Mouse (Mus musculus) limb, embryonic 15.5 days (tissue): ENCODE results near the gene Acot1. TPM values are rescaled to one million over a fixed set of nuclear protein-coding genes. Genes with fewer than 3 reads are reported as not detected.
"Not testable (repeated sequence)": the region's sequence is repeated elsewhere in the genome, so short reads cannot be mapped to it uniquely, and the experiment has no call there.

Source experiments
- ATAC-seq: fragments of 200-750 bp; cut with Nextera tagmentation; 2 replicates; pipeline ENCODE4 v1.8.0; 2017; ENCODE audit warnings: low read depth, moderate TSS enrichment; ENCODE audit not compliant: insufficient number of reproducible peaks, low FRiP score, low TSS enrichment
- H3K27ac ChIP-seq: fragments of 300-500 bp; sonication (generic); 2 replicates; pipeline ENCODE4 v1.5.1; 2015; ENCODE audit warnings: moderate library complexity, mild to moderate bottlenecking, inconsistent platforms
- H3K27me3 ChIP-seq: fragments of 300-500 bp; sonication (generic); 2 replicates; pipeline ENCODE4 v1.6.1; 2015; ENCODE audit warnings: inconsistent platforms
- H3K36me3 ChIP-seq: fragments of 300-500 bp; sonication (generic); 2 replicates; pipeline ENCODE4 v1.6.1; 2015; ENCODE audit warnings: inconsistent platforms
- H3K4me1 ChIP-seq: fragments of 300-500 bp; sonication (generic); 2 replicates; pipeline ENCODE4 v1.6.1; 2015; ENCODE audit warnings: inconsistent platforms
- H3K4me2 ChIP-seq: fragments of 300-500 bp; sonication (generic); 2 replicates; pipeline ENCODE4 v1.6.1; 2015; ENCODE audit warnings: mild to moderate bottlenecking, inconsistent platforms
- H3K4me3 ChIP-seq: fragments of 300-500 bp; sonication (generic); 2 replicates; pipeline ENCODE4 v1.5.1; 2015; ENCODE audit warnings: mild to moderate bottlenecking, inconsistent platforms
- H3K9ac ChIP-seq: fragments of 300-500 bp; sonication (generic); 2 replicates; pipeline ENCODE4 v1.6.1; 2015; ENCODE audit warnings: inconsistent platforms
- H3K9me3 ChIP-seq: fragments of 300-500 bp; sonication (generic); 2 replicates; pipeline ENCODE4 v1.6.1; 2016; ENCODE audit warnings: inconsistent platforms
- WGBS: fragments of 180-500 bp; shearing (Covaris S2); methylation state at CpG from one replicate; pipeline ENCODE4 v1.1.7; 2015; 5-methylcytosine and 5-hydroxymethylcytosine counted together
- polyA plus RNA-seq: library from polyadenylated mRNA; unstranded; fragments of >200 nt; fragmentation: Nextera tagmentation; extraction: Ambion mirVana; gene quantifications from 2 replicates; pipeline ENCODE4 v1.2.1, GENCODE M21; 2015

The Acot1 gene
- polyA plus RNA-seq = 58.3 and 59.5 TPM in 2 replicates

DNA sequence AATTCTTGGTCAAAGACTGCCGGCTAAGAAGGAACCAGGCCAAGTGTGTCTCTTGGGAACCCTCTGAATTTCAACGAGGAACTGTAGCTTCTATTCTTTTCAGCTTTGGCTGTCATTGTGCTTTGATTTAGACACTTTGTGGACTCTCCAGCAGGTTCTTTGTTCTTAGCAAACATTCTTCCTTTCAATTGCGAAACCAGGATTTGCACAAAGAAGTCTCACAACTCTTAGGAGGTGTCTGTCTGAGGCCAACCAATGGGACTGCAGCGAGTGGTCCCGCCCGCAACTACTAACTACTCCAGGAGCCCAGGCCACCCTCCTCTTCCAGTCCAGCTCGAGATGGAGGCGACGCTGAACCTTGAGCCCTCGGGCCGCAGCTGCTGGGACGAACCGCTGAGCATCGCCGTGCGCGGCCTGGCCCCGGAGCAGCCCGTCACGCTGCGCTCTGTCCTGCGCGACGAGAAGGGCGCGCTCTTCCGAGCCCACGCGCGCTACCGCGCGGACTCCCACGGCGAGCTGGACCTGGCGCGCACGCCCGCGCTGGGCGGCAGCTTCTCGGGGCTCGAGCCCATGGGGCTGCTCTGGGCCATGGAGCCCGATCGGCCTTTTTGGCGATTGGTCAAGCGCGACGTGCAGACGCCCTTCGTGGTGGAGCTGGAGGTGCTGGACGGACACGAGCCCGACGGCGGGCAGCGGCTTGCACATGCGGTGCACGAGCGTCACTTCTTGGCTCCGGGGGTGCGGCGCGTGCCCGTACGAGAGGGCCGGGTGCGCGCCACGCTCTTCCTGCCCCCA, at the start of gene Acot1:
Gene Acot1, plus strand, starts transcription at position 320 of the 795 bp plus-strand sequence.
- Histone ChIP-seq H3K4me1 (peaks cover 16% of the 10 kb centered on the region), H3K9ac (peak within 1 kb of the TSS; percentile 40), H3K27ac (peak within 1 kb of the TSS; percentile 75), H3K4me2 (peak within 1 kb of the TSS; percentile 52), H3K4me3 (peak within 1 kb of the TSS; percentile 52)
- not testable (repeated sequence) for H3K27me3 ChIP-seq, H3K36me3 ChIP-seq, H3K9me3 ChIP-seq
- 1% methylated on average over 63 of the region's 70 CpGs for WGBS
- peak; percentile 89 for ATAC-seq

DNA sequence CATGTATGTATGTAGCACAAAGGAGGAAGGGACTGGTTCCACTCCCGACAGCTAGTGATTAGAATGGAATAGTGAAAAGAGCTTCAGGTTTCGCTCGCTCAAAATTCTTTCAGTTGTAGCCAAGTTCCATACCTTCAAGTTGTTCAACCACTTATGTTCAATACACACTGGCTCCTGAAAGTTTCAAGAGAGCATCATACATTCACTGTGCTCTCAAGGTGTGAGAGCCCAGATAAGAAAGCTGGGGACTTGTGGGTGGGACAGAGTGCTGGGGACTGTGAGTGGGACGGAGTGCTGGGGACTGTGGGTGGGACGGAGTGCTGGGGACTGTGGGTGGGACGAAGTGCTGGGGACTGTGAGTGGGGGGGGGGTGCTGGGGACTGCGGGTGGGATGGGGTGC, 44.1 kb upstream of the Acot1 start:
- Histone ChIP-seq H3K27ac (no peak overlapping the region), H3K4me2 (no peak overlapping the region), H3K4me3 (no peak overlapping the region), H3K9me3 (no peaks in the 10 kb centered on the region), H3K9ac (no peak overlapping the region), H3K27me3 (no peaks in the 10 kb centered on the region), H3K36me3 (no peaks in the 10 kb centered on the region), H3K4me1 (no peaks in the 10 kb centered on the region)
- ATAC-seq = no peak
- WGBS = 81% methylated on average over 6 of the region's 7 CpGs

DNA sequence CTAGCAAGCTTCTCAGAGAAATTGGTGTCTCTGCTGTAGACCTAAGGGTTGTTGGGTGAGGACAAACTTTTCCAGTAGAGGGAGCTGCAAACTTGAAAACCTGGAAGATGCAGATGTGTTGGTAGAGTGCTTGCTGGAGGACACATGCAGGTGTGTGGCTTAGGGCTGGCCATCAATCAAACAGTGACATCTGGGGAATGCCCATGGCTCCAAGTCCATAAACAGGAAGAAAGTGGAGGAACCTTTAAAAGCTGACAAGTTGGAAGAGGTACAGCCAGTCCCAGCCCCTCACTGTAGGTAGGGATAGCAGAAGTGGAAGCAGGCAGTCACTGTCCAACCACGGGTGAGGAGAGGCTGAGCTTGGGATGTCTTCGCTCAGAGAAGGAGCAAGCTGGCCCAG, 37.2 kb upstream of the Acot1 start:
- Histone ChIP-seq H3K4me1 (no peaks in the 10 kb centered on the region), H3K27ac (no peak overlapping the region), H3K27me3 (no peaks in the 10 kb centered on the region), H3K4me3 (no peak overlapping the region), H3K9me3 (no peaks in the 10 kb centered on the region), H3K9ac (no peak overlapping the region), H3K36me3 (no peaks in the 10 kb centered on the region), H3K4me2 (no peak overlapping the region)
- ATAC-seq = no peak
- WGBS = 42% methylated on average over 2 of the region's 2 CpGs

DNA sequence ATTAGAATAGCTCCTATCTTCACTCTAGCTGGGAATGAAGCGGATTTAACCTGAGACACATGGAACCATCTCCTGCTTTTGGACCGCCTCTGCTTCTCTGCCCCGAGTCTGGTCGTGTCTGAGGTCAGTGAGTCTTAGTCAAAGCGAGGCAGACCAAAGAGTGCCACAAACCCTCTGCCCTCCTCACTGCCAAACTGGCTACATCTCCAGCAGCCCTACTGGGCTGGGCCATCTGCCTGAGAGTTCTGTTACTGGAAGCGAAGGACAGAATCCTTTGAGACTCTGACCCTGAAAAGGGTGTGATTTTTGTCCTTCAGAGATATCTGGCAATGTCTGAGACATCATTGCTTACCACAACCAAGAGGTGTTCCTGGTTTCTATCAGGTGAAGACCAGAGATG, 30.4 kb upstream of the Acot1 start:
- Histone ChIP-seq H3K27me3 (no peaks in the 10 kb centered on the region), H3K4me2 (no peak overlapping the region), H3K36me3 (no peaks in the 10 kb centered on the region), H3K27ac (no peak overlapping the region), H3K9ac (no peak overlapping the region), H3K4me3 (no peak overlapping the region), H3K9me3 (no peaks in the 10 kb centered on the region), H3K4me1 (no peaks in the 10 kb centered on the region)
- WGBS = 88% methylated on average over 6 of the region's 6 CpGs
- ATAC-seq = no peak

DNA sequence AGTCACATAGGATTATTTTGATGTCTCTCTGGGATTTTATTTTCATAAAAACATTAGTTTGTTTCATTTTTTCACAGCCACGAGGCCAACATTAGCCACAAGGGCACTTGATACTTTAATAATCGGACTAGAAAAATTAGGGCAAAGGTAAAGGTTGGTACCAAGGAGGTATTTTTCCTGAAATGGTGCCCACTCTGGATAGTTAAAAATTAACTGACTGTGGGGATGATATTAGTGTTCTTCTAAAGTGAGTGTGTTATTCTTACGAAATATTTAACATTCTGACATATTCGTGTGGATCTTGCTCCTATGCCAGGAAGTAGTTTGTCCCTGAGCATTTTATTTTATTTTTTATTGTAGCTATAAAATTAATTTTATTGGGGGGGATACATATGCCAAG, 27.7 kb upstream of the Acot1 start:
- WGBS = 64% methylated on average over 4 of the region's 4 CpGs
- Histone ChIP-seq H3K4me2 (no peak overlapping the region), H3K4me3 (no peak overlapping the region), H3K9ac (no peak overlapping the region), H3K9me3 (no peaks in the 10 kb centered on the region), H3K27ac (no peak overlapping the region), H3K36me3 (no peaks in the 10 kb centered on the region), H3K27me3 (no peaks in the 10 kb centered on the region), H3K4me1 (no peaks in the 10 kb centered on the region)
- no peak for ATAC-seq

DNA sequence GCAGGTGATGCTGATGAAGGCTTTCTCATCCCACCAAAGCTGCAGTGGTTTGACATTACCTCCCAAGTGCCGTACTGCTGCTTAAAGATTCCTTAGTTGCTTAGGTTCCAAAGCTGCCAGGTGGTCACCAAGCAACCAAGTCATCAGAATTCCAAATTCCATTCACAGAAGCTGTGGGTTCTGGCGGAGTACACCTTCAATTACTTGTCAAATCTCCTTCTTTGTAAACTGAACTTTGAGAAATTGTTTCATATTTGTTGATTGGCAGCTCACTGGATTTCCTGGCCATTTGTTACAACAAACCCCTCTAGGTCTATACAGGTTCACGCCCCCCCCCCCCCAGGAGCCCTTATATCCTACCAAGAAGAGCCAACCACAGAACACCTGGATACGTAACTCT, 24.5 kb upstream of the Acot1 start, which contains the start of gene Heatr4:
Gene Heatr4, minus strand, starts transcription at position 101 of the 400 bp plus-strand sequence.
- H3K36me3 ChIP-seq = no peaks in the 10 kb centered on the region
- ATAC-seq = no peak
- no peaks in the 10 kb centered on the region for H3K9me3 ChIP-seq
- no peak within 1 kb of the TSS for H3K9ac ChIP-seq
- 66% methylated on average over 4 of the region's 4 CpGs for WGBS
- H3K4me3 ChIP-seq = no peak within 1 kb of the TSS
- H3K27me3 ChIP-seq = no peaks in the 10 kb centered on the region
- no peak within 1 kb of the TSS for H3K27ac ChIP-seq
- peaks cover 5% of the 10 kb centered on the region for H3K4me1 ChIP-seq
- H3K4me2 ChIP-seq = no peak within 1 kb of the TSS

DNA sequence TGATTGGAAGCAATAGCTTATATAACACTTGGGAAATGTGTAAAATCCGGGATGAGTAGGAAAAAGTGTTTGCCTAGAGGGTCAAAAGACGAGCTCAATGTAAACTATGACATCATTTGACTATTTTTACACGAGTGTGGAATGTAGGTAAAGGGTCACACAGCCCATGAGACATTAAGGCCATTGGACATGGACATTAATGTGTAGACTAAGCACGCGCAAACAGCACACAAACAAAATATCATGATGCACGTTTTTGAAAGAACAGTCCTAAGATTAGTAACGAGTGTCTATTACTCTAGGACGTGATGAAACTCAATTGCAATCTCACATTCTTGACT, 22.1 kb upstream of the Acot1 start:
- Histone ChIP-seq H3K4me2 (peak overlapping the region; percentile 57), H3K36me3 (0 out of 2 replicates have a peak, but pooled peaks cover 3% of the 10 kb centered on the region), H3K9me3 (no peaks in the 10 kb centered on the region), H3K4me3 (peak overlapping the region; percentile 67), H3K27ac (peak overlapping the region; percentile 95), H3K27me3 (no peaks in the 10 kb centered on the region), H3K4me1 (peaks cover 5% of the 10 kb centered on the region), H3K9ac (no peak overlapping the region)
- ATAC-seq = no peak
- 20% methylated on average over 8 of the region's 8 CpGs for WGBS

DNA sequence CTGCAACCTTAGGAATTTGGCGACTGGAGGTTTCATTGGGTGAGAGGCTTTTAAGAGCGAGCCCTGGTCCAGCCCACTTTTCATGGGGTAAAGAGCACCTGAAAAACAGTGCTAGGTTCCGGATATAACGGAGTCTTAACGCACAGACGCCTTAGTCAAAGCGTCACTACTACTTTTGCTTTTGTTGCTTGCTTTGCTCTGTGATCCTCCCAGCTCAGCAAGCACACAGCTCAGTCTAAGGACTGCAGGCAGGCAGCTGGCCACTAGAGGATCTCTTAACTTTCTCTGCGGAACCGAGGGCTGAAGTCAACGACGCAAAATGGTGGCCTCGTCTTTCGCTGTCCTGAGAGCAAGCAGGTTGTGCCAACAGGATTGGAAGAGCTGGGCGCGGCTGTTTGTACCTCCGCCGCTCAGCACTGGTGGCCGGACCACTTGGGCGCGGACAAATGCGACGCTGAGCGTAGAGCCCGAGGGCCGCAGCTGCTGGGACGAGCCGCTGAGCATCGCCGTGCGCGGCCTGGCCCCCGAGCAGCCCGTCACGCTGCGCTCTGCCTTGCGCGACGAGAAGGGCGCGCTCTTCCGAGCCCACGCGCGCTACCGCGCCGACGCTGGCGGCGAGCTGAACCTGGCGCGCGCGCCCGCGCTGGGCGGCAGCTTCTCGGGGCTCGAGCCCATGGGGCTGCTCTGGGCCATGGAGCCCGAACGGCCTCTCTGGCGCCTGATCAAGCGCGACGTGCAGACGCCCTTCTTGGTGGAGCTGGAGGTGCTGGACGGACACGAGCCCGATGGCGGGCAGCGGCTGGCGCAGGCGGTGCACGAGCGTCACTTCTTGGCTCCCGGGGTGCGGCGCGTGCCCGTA, 21.5 kb upstream of the Acot1 start, which contains the start of gene Acot2:
Gene Acot2, plus strand, starts transcription at position 279 of the 859 bp plus-strand sequence.
- Histone ChIP-seq H3K4me2 (peak within 1 kb of the TSS; percentile 57), H3K4me1 (peaks cover 5% of the 10 kb centered on the region), H3K36me3 (0 out of 2 replicates have a peak, but pooled peaks cover 3% of the 10 kb centered on the region), H3K9me3 (no peaks in the 10 kb centered on the region), H3K27ac (peak within 1 kb of the TSS; percentile 95), H3K27me3 (no peaks in the 10 kb centered on the region), H3K9ac (peak within 1 kb of the TSS; percentile 74), H3K4me3 (peak within 1 kb of the TSS; percentile 67)
- under 1% methylated on average over 80 of the region's 80 CpGs for WGBS
- peak; percentile 85 for ATAC-seq

DNA sequence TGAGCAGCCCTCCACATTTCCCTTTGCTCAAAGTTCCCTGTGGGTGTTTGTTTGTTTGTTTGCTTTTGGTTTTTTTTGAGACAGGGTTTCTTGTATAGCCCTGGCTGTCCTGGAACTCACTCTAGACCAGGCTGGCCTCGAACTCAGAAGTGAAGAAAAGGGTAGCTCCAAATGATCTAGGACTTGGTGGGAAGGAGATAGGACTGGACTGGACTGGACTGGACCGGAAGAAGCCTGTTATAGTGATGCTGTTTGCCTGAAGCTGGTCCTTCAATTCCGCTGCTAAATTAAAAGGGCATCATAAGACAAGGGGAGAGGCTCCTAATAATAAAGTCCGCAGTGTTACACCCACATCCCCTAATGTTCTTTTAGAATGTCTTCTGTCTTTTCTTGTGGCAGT, 20.8 kb upstream of the Acot1 start:
- no peak for ATAC-seq
- peak overlapping the region; percentile 67 for H3K4me3 ChIP-seq

DNA sequence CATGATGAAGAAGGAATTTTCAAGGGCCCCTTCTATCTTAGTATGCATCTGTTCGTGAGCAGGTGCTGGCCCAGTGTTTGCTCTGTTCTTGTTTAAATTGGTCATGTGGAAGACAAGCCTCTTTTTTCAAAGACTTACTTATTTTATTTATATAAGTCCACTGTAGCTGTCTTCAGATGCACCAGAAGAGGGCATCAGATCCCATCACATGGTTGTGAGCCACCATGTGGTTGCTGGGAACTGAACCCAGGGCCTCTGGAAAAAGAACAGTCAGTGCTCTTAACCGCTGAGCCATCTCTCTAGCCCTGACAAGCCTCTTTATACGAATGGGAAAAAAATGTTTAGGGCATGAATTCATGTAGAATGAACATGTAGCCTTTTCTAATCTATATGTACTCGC, 19.9 kb upstream of the Acot1 start:
- 0 out of 2 replicates have a peak, but pooled peaks cover 7% of the 10 kb centered on the region for H3K36me3 ChIP-seq
- H3K4me1 ChIP-seq = peaks cover 5% of the 10 kb centered on the region
- no peak overlapping the region for H3K9ac ChIP-seq
- no peak overlapping the region for H3K4me2 ChIP-seq
- 95% methylated on average over 4 of the region's 4 CpGs for WGBS
- no peaks in the 10 kb centered on the region for H3K9me3 ChIP-seq
- no peak for ATAC-seq
- no peak overlapping the region for H3K4me3 ChIP-seq
- no peak overlapping the region for H3K27ac ChIP-seq
- no peaks in the 10 kb centered on the region for H3K27me3 ChIP-seq

More for the DNA sequence above, 20.8 kb upstream of the Acot1 start:
- Histone ChIP-seq H3K9me3 (no peaks in the 10 kb centered on the region), H3K27ac (peak overlapping the region; percentile 95), H3K27me3 (no peaks in the 10 kb centered on the region), H3K36me3 (0 out of 2 replicates have a peak, but pooled peaks cover 7% of the 10 kb centered on the region), H3K9ac (peak overlapping the region; percentile 74), H3K4me2 (peak overlapping the region; percentile 57), H3K4me1 (peaks cover 5% of the 10 kb centered on the region)
- 62% methylated on average over 4 of the region's 4 CpGs for WGBS

DNA sequence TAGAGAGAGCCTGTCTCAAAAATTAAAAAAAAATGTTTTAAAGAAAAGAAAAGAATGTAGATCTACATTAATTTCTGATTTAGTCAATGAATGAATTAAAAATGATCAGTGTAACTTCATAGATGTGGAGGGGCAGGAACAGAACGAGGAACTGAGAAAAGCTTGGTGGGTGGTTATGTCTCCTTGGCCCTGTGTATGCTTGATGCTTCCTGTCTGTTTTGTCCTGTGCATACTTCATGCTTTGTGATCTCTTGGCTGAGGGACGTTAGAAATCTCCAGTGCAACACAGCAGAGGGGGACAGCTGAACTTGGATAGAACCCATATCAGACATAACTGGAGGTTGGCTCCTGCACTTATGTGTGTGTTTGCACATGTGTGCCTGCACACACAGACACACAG, 12.1 kb upstream of the Acot1 start:
- Histone ChIP-seq H3K27me3 (no peaks in the 10 kb centered on the region), H3K9ac (no peak overlapping the region), H3K4me1 (0 out of 2 replicates have a peak, but pooled peaks cover 4% of the 10 kb centered on the region), H3K9me3 (no peaks in the 10 kb centered on the region), H3K4me2 (no peak overlapping the region), H3K36me3 (0 out of 2 replicates have a peak, but pooled peaks cover 4% of the 10 kb centered on the region), H3K4me3 (no peak overlapping the region), H3K27ac (no peak overlapping the region)
- WGBS = 62% methylated on average over 2 of the region's 2 CpGs
- ATAC-seq = no peak
